Mouse (Mus musculus) hindbrain, embryonic 16.5 days (tissue): ENCODE results near the gene Gm572. TPM values are rescaled to one million over a fixed set of nuclear protein-coding genes. Genes with fewer than 3 reads are reported as not detected.

Experiments used
- ATAC-seq: fragments of 200-750 bp; cut with Nextera tagmentation; 2 replicates; pipeline ENCODE4 v1.8.0; 2017; ENCODE audit warnings: moderate TSS enrichment, moderate library complexity
- H3K27ac ChIP-seq: fragments of 300-500 bp; sonication (generic); 2 replicates; pipeline ENCODE4 v1.5.1; 2014; ENCODE audit warnings: low read depth, mild to moderate bottlenecking, control low read depth, low read length, moderate library complexity
- H3K27me3 ChIP-seq: fragments of 300-500 bp; sonication (generic); replicated peaks from 2 replicates; pipeline ENCODE4 v1.6.1; 2014; ENCODE audit warnings: low read length; ENCODE audit not compliant: control insufficient read depth, insufficient read depth
- H3K36me3 ChIP-seq: fragments of 300-500 bp; sonication (generic); 2 replicates; pipeline ENCODE4 v1.6.1; 2014; ENCODE audit warnings: mild to moderate bottlenecking, low read length, moderate library complexity, mixed read lengths; ENCODE audit not compliant: control insufficient read depth, insufficient read depth
- H3K4me1 ChIP-seq: fragments of 300-500 bp; sonication (generic); 2 replicates; pipeline ENCODE4 v1.6.1; 2014; ENCODE audit warnings: low read depth, low read length; ENCODE audit not compliant: control insufficient read depth, insufficient read depth
- H3K4me2 ChIP-seq: fragments of 300-500 bp; sonication (generic); 2 replicates; pipeline ENCODE4 v1.6.1; 2014; ENCODE audit warnings: mild to moderate bottlenecking, low read length, control low read depth, moderate library complexity
- H3K4me3 ChIP-seq: fragments of 300-500 bp; sonication (generic); 2 replicates; pipeline ENCODE4 v1.5.1; 2014; ENCODE audit warnings: mild to moderate bottlenecking, low read length, control low read depth, moderate library complexity
- H3K9ac ChIP-seq: fragments of 300-500 bp; sonication (generic); 2 replicates; pipeline ENCODE4 v1.6.1; 2014; ENCODE audit warnings: low read depth, mild to moderate bottlenecking, control low read depth, low read length, moderate library complexity
- H3K9me3 ChIP-seq: fragments of 300-500 bp; sonication (generic); 2 replicates; pipeline ENCODE4 v1.6.1; 2014; ENCODE audit warnings: mild to moderate bottlenecking, low read length, moderate library complexity; ENCODE audit not compliant: control insufficient read depth
- WGBS: fragments of 180-500 bp; shearing (Covaris S2); extraction: QIAGEN DNeasy Blood & Tissue Kit; methylation state at CpG from one replicate; pipeline ENCODE4 v1.1.7; 2014; 5-methylcytosine and 5-hydroxymethylcytosine counted together
- polyA plus RNA-seq: library from polyadenylated mRNA; unstranded; fragments of >200 nt; fragmentation: Nextera tagmentation; extraction: Ambion mirVana; gene quantifications from 2 replicates; pipeline ENCODE4 v1.2.1, GENCODE M21; 2015

Gene Gm572
- polyA plus RNA-seq, 1 experiment from 2014 or later = not detected

GRCm38 (mm10) chr4:148603376-148604139 lies 39.6 kb upstream of the Gm572 start:
- ATAC-seq = no peak; the same call in 1 of the 2 replicates
- peaks cover 2% of the 10 kb centered on the region; the same call in 1 of the 2 replicates for H3K36me3 ChIP-seq
- no peaks in the 10 kb centered on the region for H3K4me1 ChIP-seq
- H3K27me3 ChIP-seq = no peaks in the 10 kb centered on the region
- no peak overlapping the region for H3K27ac ChIP-seq
- 69% methylated on average over 10 of the region's 10 CpGs for WGBS
- no peak overlapping the region for H3K9ac ChIP-seq
- no peak overlapping the region for H3K4me3 ChIP-seq
- H3K4me2 ChIP-seq = no peak overlapping the region
- no peaks in the 10 kb centered on the region for H3K9me3 ChIP-seq

- H3K9ac ChIP-seq = no peak overlapping the region
- 81% methylated on average over 7 of the region's 7 CpGs for WGBS
- H3K4me1 ChIP-seq = no peaks in the 10 kb centered on the region
- H3K27me3 ChIP-seq = no peaks in the 10 kb centered on the region
- H3K4me2 ChIP-seq = no peak overlapping the region
- no peaks in the 10 kb centered on the region for H3K9me3 ChIP-seq
- no peak for ATAC-seq
- H3K27ac ChIP-seq = no peak overlapping the region
- H3K36me3 ChIP-seq = 0 out of 2 replicates have a peak, but pooled peaks cover 2% of the 10 kb centered on the region
- H3K4me3 ChIP-seq = no peak overlapping the region
Measured at GRCm38 (mm10) chr4:148604141-148604540, 39.0 kb upstream of the Gm572 start.

DNA sequence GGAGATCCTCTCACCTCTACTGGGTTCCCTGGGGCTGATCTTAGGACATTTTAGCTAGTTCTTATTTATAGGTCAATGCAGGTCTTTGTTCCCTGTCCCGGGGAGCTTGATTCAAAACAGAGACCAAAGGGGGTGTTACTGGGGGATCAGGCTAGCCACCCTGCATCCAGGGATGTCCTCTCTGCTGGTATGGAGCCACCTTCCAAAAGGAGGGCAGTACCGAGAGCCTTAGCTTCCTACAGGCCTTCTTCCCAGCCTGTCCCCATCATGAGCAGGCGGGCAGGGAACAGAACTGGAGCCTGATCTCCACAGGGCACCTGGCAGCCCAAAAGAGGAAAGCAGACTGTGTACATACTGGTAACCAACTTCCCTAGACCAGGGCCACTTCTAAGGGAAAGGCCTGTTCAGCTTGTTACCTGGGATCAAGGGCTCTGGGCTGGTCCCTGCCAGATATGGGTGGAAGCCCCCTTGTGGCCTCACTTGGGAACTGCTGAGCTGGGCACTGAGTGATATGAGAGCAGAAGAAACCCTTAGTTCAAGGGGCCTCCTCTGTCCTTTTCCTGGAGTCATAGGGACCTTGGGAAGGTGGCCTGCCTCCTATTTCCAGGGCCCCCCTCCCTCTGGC lies 38.5 kb upstream of the Gm572 start:
- 90% methylated on average over 3 of the region's 3 CpGs for WGBS
- H3K4me3 ChIP-seq = no peak overlapping the region
- H3K36me3 ChIP-seq = 0 out of 2 replicates have a peak, but pooled peaks cover 2% of the 10 kb centered on the region
- no peak overlapping the region for H3K4me2 ChIP-seq
- H3K9me3 ChIP-seq = no peaks in the 10 kb centered on the region
- no peak for ATAC-seq
- H3K27ac ChIP-seq = no peak overlapping the region
- no peaks in the 10 kb centered on the region for H3K27me3 ChIP-seq
- no peaks in the 10 kb centered on the region for H3K4me1 ChIP-seq
- H3K9ac ChIP-seq = no peak overlapping the region

GRCm38 (mm10) chr4:148607758-148608157 lies 35.4 kb upstream of the Gm572 start:
- no peak overlapping the region for H3K4me2 ChIP-seq
- H3K27me3 ChIP-seq = no peaks in the 10 kb centered on the region
- H3K9me3 ChIP-seq = no peaks in the 10 kb centered on the region
- 28% methylated on average over 5 of the region's 5 CpGs for WGBS
- H3K27ac ChIP-seq = no peak overlapping the region
- no peak overlapping the region for H3K9ac ChIP-seq
- no peaks in the 10 kb centered on the region; the same call in 1 of the 2 replicates for H3K4me1 ChIP-seq
- ATAC-seq = peak; percentile 27; the same call in 1 of the 2 replicates
- H3K36me3 ChIP-seq = 0 out of 2 replicates have a peak, but pooled peaks cover 2% of the 10 kb centered on the region
- H3K4me3 ChIP-seq = no peak overlapping the region

DNA sequence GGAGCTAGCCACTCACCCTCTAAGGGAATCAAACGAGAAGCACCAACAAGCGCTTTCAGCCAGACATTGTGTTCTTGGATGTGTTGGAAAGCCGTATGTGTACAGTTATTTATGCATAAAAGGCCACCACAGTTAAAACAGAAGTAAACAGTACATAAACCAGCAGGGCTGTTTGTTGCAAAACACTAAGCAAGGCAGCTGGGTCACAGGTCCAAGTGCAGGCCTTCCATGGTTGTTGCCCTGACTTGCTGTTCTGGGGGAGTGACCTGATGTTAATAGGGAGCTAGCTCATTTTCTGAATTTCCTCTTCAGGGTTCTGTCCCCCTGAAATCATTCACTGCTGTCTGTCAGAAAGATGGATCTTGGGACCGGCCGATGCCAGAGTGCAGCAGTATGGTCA lies 33.3 kb upstream of the Gm572 start:
- H3K36me3 ChIP-seq = 0 out of 2 replicates have a peak, but pooled peaks cover 8% of the 10 kb centered on the region
- H3K4me1 ChIP-seq = no peaks in the 10 kb centered on the region; the same call in 1 of the 2 replicates
- WGBS = 67% methylated on average over 5 of the region's 5 CpGs
- H3K27me3 ChIP-seq = no peaks in the 10 kb centered on the region
- no peak for ATAC-seq
- no peak overlapping the region for H3K27ac ChIP-seq
- no peaks in the 10 kb centered on the region for H3K9me3 ChIP-seq
- H3K4me2 ChIP-seq = no peak overlapping the region
- no peak overlapping the region for H3K4me3 ChIP-seq
- H3K9ac ChIP-seq = no peak overlapping the region

GRCm38 (mm10) chr4:148610631-148611364 lies 32.3 kb upstream of the Gm572 start:
- no peak overlapping the region for H3K4me2 ChIP-seq
- H3K36me3 ChIP-seq = peaks cover 14% of the 10 kb centered on the region
- ATAC-seq = no peak
- no peak overlapping the region for H3K27ac ChIP-seq
- H3K9me3 ChIP-seq = no peaks in the 10 kb centered on the region
- WGBS = 74% methylated on average over 5 of the region's 5 CpGs
- H3K27me3 ChIP-seq = no peaks in the 10 kb centered on the region
- H3K9ac ChIP-seq = no peak overlapping the region
- H3K4me3 ChIP-seq = no peak overlapping the region
- no peaks in the 10 kb centered on the region; the same call in 1 of the 2 replicates for H3K4me1 ChIP-seq

DNA sequence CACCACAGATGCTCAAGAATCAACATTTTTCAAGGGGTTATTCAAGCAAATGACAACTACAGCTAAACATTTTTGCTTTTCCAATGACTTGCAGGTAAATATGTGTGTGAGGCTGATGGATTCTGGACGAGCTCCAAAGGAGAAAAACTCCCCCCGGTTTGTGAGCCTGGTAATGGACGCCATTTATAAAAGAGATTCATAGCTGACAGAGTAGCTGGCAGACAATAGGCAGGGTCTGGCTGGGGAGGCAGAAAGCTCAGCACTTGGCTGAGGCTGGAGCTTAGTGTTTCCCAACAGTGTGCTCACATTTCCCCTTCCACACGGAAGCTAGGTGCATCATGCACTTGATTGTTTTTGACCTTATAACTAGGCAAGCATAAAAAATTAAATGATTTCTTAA lies 30.6 kb upstream of the Gm572 start:
- Histone ChIP-seq H3K4me2 (no peak overlapping the region), H3K9ac (no peak overlapping the region), H3K4me3 (no peak overlapping the region), H3K36me3 (peaks cover 17% of the 10 kb centered on the region), H3K9me3 (no peaks in the 10 kb centered on the region), H3K4me1 (no peaks in the 10 kb centered on the region; the same call in 1 of the 2 replicates), H3K27ac (no peak overlapping the region), H3K27me3 (no peaks in the 10 kb centered on the region)
- ATAC-seq = no peak
- WGBS = 44% methylated on average over 4 of the region's 4 CpGs

DNA sequence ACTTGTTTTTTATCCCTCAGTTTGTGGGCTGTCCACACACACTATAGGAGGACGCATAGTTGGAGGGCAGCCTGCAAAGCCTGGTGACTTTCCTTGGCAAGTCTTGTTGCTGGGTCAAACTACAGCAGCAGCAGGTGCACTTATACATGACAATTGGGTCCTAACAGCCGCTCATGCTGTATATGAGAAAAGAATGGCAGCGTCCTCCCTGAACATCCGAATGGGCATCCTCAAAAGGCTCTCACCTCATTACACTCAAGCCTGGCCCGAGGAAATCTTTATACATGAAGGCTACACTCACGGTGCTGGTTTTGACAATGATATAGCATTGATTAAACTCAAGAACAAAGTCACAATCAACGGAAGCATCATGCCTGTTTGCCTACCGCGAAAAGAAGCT lies 29.4 kb upstream of the Gm572 start:
- H3K27ac ChIP-seq = no peak overlapping the region
- H3K9ac ChIP-seq = no peak overlapping the region
- no peaks in the 10 kb centered on the region; the same call in 1 of the 2 replicates for H3K4me1 ChIP-seq
- H3K27me3 ChIP-seq = no peaks in the 10 kb centered on the region
- 43% methylated on average over 9 of the region's 9 CpGs for WGBS
- H3K9me3 ChIP-seq = no peaks in the 10 kb centered on the region
- H3K4me3 ChIP-seq = no peak overlapping the region
- ATAC-seq = no peak
- H3K36me3 ChIP-seq = peaks cover 20% of the 10 kb centered on the region
- no peak overlapping the region for H3K4me2 ChIP-seq

DNA sequence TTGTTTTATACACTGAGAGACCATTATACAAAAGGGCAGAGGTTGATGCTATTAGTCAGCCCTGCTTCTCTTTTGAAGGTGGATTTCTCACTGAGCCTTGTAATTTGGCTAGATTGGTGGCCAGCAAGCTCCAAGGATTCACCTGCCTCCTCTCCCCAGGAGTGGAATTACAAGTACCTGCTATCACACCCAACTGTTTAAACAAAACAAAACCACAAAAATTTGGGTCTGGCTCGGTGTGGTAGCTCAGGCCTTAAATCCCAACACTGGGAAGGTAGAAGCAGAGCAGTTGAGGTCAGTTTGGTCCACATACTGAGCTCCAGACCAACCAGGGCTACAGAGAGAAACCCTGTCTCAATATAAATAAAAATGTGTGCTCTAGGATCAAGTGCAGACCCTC lies 23.3 kb upstream of the Gm572 start:
- peaks cover 2% of the 10 kb centered on the region for H3K4me1 ChIP-seq
- H3K27ac ChIP-seq = no peak overlapping the region
- no peak for ATAC-seq
- no peak overlapping the region for H3K4me2 ChIP-seq
- no peak overlapping the region for H3K9ac ChIP-seq
- no peaks in the 10 kb centered on the region for H3K9me3 ChIP-seq
- no peak overlapping the region for H3K4me3 ChIP-seq
- peaks cover 49% of the 10 kb centered on the region for H3K36me3 ChIP-seq
- H3K27me3 ChIP-seq = no peaks in the 10 kb centered on the region
- 93% methylated on average over 1 of the region's 1 CpGs for WGBS
